Mouse (Mus musculus) R1 (cell line): Measurements from ENCODE around the gene Pou6f1.
"Not testable (repeated sequence)": the region's sequence is repeated elsewhere in the genome, so short reads cannot be mapped to it uniquely, and the experiment has no call there.

ENCODE experiments used
- DNase-seq: peaks from one replicate; pipeline ENCODE4 v3.0.0-alpha.2; 2018; ENCODE audit warnings: low read depth, low spot score

The Pou6f1 gene

GRCm38 (mm10) chr15:100576392-100576791 lies 23.4 kb downstream of the Pou6f1 start:
- DNase-seq: no peak

GRCm38 (mm10) chr15:100575366-100575765 lies 24.4 kb downstream of the Pou6f1 start:
- DNase-seq: no peak

GRCm38 (mm10) chr15:100574378-100574777 lies 25.4 kb downstream of the Pou6f1 start:
- no peak for DNase-seq

- no peak for DNase-seq
These were observed 25.8 kb downstream of the Pou6f1 start for GRCm38 (mm10) chr15:100573946-100574345.

GRCm38 (mm10) chr15:100569239-100569638 lies 30.5 kb downstream of the Pou6f1 start:
- no peak for DNase-seq

GRCm38 (mm10) chr15:100566531-100566930 lies 33.3 kb downstream of the Pou6f1 start:
- DNase-seq: no peak

- DNase-seq: no peak
These were observed 41.9 kb downstream of the Pou6f1 start for GRCm38 (mm10) chr15:100557705-100558433.

GRCm38 (mm10) chr15:100556378-100556777 lies 43.4 kb downstream of the Pou6f1 start:
- no peak for DNase-seq

- DNase-seq: no peak
These were observed 43.8 kb downstream of the Pou6f1 start for GRCm38 (mm10) chr15:100555965-100556364.

GRCm38 (mm10) chr15:100551326-100552307 lies 48.2 kb downstream of the Pou6f1 start, which contains the start of gene Tfcp2:
Gene Tfcp2 (minus strand): TSS chr15:100552008.
- peak; percentile 98 for DNase-seq

- DNase-seq: no peak
These were observed 49.5 kb downstream of the Pou6f1 start for GRCm38 (mm10) chr15:100550280-100550679.

GRCm38 (mm10) chr15:100543651-100544030 lies 56.1 kb downstream of the Pou6f1 start:
- DNase-seq: not testable (repeated sequence)

- DNase-seq: not testable (repeated sequence)
These were observed 56.7 kb downstream of the Pou6f1 start for GRCm38 (mm10) chr15:100542876-100543650.

- peak; percentile 64 for DNase-seq
These were observed 58.4 kb downstream of the Pou6f1 start for GRCm38 (mm10) chr15:100541426-100541825.

- peak; percentile 93 for DNase-seq
These were observed 58.8 kb downstream of the Pou6f1 start for GRCm38 (mm10) chr15:100541001-100541400.

- DNase-seq: no peak
These were observed 60.4 kb downstream of the Pou6f1 start for GRCm38 (mm10) chr15:100539411-100539810.

GRCm38 (mm10) chr15:100537913-100538312 lies 61.9 kb downstream of the Pou6f1 start:
- DNase-seq: peak; percentile 78

- DNase-seq: no peak
These were observed 71.9 kb downstream of the Pou6f1 start for GRCm38 (mm10) chr15:100527900-100528299.

- peak; percentile 30 for DNase-seq
These were observed 74.4 kb downstream of the Pou6f1 start for GRCm38 (mm10) chr15:100525405-100525804.
